Mouse (Mus musculus) CH12.LX (cell line): ENCODE measurements around the gene Olfr1215. TPM values are rescaled to one million over a fixed set of nuclear protein-coding genes. Genes with fewer than 3 reads are reported as not detected.

Source experiments
- DNase-seq: peaks from one replicate; pipeline ENCODE4 v3.0.0-alpha.2; 2013; ENCODE audit errors: extremely low read depth
- H3K27ac ChIP-seq: 2 replicates; pipeline ENCODE4 v1.5.1; 2012; ENCODE audit warnings: low read depth, mild to moderate bottlenecking, control low read depth, moderate library complexity; ENCODE audit not compliant: insufficient read depth
- H3K27me3 ChIP-seq: replicated peaks from 2 replicates; pipeline ENCODE3; 2012; ENCODE audit warnings: inconsistent platforms
- H3K36me3 ChIP-seq, 2 experiments: replicated peaks in 1 of 2; 2 replicates each; pipeline versions ENCODE3 to v1.6.1; 2012; ENCODE audit warnings: inconsistent platforms in 1 of 2, low read length in 1 of 2, mild to moderate bottlenecking in 1 of 2, mixed read lengths in 1 of 2, moderate library complexity in 1 of 2; ENCODE audit not compliant: control insufficient read depth in 1 of 2, insufficient read depth in 1 of 2
- H3K4me1 ChIP-seq, 2 experiments: 2 replicates each; pipeline ENCODE4 v1.6.1; 2012; ENCODE audit warnings: inconsistent platforms in 1 of 2, moderate library complexity in 1 of 2; ENCODE audit not compliant: insufficient read depth in 2 of 2, control insufficient read depth in 1 of 2
- H3K4me2 ChIP-seq: 2 replicates; pipeline ENCODE4 v1.6.1; 2012; ENCODE audit warnings: low read depth, mild to moderate bottlenecking, control low read depth; ENCODE audit not compliant: poor library complexity, insufficient read depth, severe bottlenecking
- H3K4me3 ChIP-seq, 3 experiments: fragments of 150-350 bp in 1 of 3; sonication (generic) in 1 of 3; replicated peaks in 1 of 3; 2 replicates each; pipeline versions ENCODE3 to v1.5.1; 2011 to 2012; ENCODE audit warnings: low read depth in 2 of 3, low read length in 2 of 3, mild to moderate bottlenecking in 2 of 3, moderate library complexity in 2 of 3, control low read depth in 1 of 3, improper control_type of control experiment in 1 of 3, inconsistent platforms in 1 of 3, mixed read lengths in 1 of 3; ENCODE audit not compliant: poor library complexity in 1 of 3
- H3K79me2 ChIP-seq: replicated peaks from 2 replicates; pipeline ENCODE4 v1.6.1; 2012; ENCODE audit warnings: mild to moderate bottlenecking, moderate library complexity; ENCODE audit not compliant: control insufficient read depth, poor library complexity, insufficient read depth, severe bottlenecking; ENCODE audit errors: extremely low read depth
- H3K9ac ChIP-seq: 2 replicates; pipeline ENCODE4 v1.6.1; 2012; ENCODE audit warnings: low read depth, mild to moderate bottlenecking, control low read depth, moderate library complexity; ENCODE audit not compliant: insufficient read depth
- H3K9me3 ChIP-seq: replicated peaks from 2 replicates; pipeline ENCODE3; 2012; ENCODE audit warnings: low read length, inconsistent platforms, mixed read lengths
- CHD1 ChIP-seq: IDR thresholded peaks from 2 replicates; pipeline ENCODE4 v1.6.1; 2012; ENCODE audit warnings: low read depth, low read length, improper control_type of control experiment, inconsistent platforms
- CHD2 ChIP-seq: IDR thresholded peaks from 2 replicates; pipeline ENCODE4 v1.6.1; 2011; ENCODE audit warnings: low read length, improper control_type of control experiment
- ELF1 ChIP-seq: IDR thresholded peaks from 2 replicates; pipeline ENCODE4 v1.6.1; 2014; ENCODE audit warnings: low read depth, mild to moderate bottlenecking, inconsistent platforms, low read length, improper control_type of control experiment
- HCFC1 ChIP-seq: IDR thresholded peaks from 2 replicates; pipeline ENCODE4 v1.6.1; 2012; ENCODE audit warnings: low read depth, mild to moderate bottlenecking, inconsistent platforms, low read length, improper control_type of control experiment
- IRF4 ChIP-seq: IDR thresholded peaks from 2 replicates; pipeline ENCODE4 v1.6.1; 2014; ENCODE audit warnings: low read depth, mild to moderate bottlenecking, inconsistent platforms, low read length, improper control_type of control experiment
- KAT2A ChIP-seq: IDR thresholded peaks from 2 replicates; pipeline ENCODE4 v1.6.1; 2012; ENCODE audit warnings: low read length, improper control_type of control experiment, inconsistent platforms; ENCODE audit not compliant: insufficient replicate concordance
- MAX ChIP-seq: IDR thresholded peaks from 2 replicates; pipeline ENCODE4 v1.6.1; 2011; ENCODE audit warnings: low read length, improper control_type of control experiment
- MAZ ChIP-seq: IDR thresholded peaks from 2 replicates; pipeline ENCODE4 v1.6.1; 2012; ENCODE audit warnings: low read depth, mild to moderate bottlenecking, inconsistent platforms, low read length, improper control_type of control experiment, moderate library complexity
- MXI1 ChIP-seq: IDR thresholded peaks from 2 replicates; pipeline ENCODE4 v1.6.1; 2011; ENCODE audit warnings: mild to moderate bottlenecking, low read depth, low read length, improper control_type of control experiment
- MYC ChIP-seq: IDR thresholded peaks from 2 replicates; pipeline ENCODE4 v1.6.1; 2011; ENCODE audit warnings: low read depth, mild to moderate bottlenecking, improper control_type of control experiment, low read length
- NRF1 ChIP-seq: IDR thresholded peaks from 2 replicates; pipeline ENCODE4 v1.6.1; 2014; ENCODE audit warnings: low read depth, mild to moderate bottlenecking, inconsistent platforms, low read length, improper control_type of control experiment, moderate library complexity
- POLR2AphosphoS2 ChIP-seq: IDR thresholded peaks from 2 replicates; pipeline ENCODE4 v1.6.1; 2011; ENCODE audit warnings: low read depth, low read length, improper control_type of control experiment
- RAD21 ChIP-seq: IDR thresholded peaks from 2 replicates; pipeline ENCODE4 v1.6.1; 2011; ENCODE audit warnings: low read depth, mild to moderate bottlenecking, low read length, improper control_type of control experiment, moderate library complexity
- SIN3A ChIP-seq: IDR thresholded peaks from 2 replicates; pipeline ENCODE4 v1.6.1; 2012; ENCODE audit warnings: low read length, improper control_type of control experiment, inconsistent platforms
- TBP ChIP-seq: conservative IDR thresholded peaks from 2 replicates; pipeline ENCODE4 v1.6.1; 2011; ENCODE audit warnings: low read depth, low read length, improper control_type of control experiment
- TCF12 ChIP-seq: IDR thresholded peaks from 2 replicates; pipeline ENCODE4 v1.6.1; 2014; ENCODE audit warnings: low read depth, mild to moderate bottlenecking, inconsistent platforms, low read length, improper control_type of control experiment
- ZMIZ1 ChIP-seq: IDR thresholded peaks from 2 replicates; pipeline ENCODE4 v1.6.1; 2012; ENCODE audit warnings: low read depth, mild to moderate bottlenecking, inconsistent platforms, low read length, improper control_type of control experiment
- dilution Hi-C: fragments of 300-500 bp; cut with MboI; formaldehyde crosslinking; loops from 2 replicates; pipeline ENCODE4 v1.14.3; 2020; ENCODE audit warnings: low sequenced_read_pairs; ENCODE audit not compliant: extremely low pct_unique_long_range_greater_than_20kb, extremely low pct_ligation_motif_present
- in situ Hi-C: fragments of 300-500 bp; cut with MboI; formaldehyde crosslinking; loops from 3 replicates; pipeline ENCODE4 v1.14.3; 2019; ENCODE audit warnings: low sequenced_read_pairs, low pct_ligation_motif_present, low pct_unique_long_range_greater_than_20kb, mixed read lengths
- polyA plus RNA-seq: library from polyadenylated mRNA; unstranded; fragments of >175 nt; gene quantifications from 2 replicates; pipeline ENCODE4 v1.2.1, GENCODE M21; 2012; ENCODE audit warnings: low read depth; ENCODE audit not compliant: insufficient read length
- total RNA-seq, 2 experiments: library from RNA; depleted of rRNA; stranded (reverse); fragments of 300-350 nt in 1 of 2; fragments of >200 nt in 1 of 2; gene quantifications; 2 replicates each; pipeline ENCODE4 v1.2.3; 2012 to 2014

The Olfr1215 gene
- total and polyA plus RNA-seq, 3 experiments = not detected

GRCm38 (mm10) chr2:88953669-88954068 is 53.1 kb downstream of the Olfr1215 start, which contains the start of gene Olfr1212:
Gene Olfr1212 (plus strand): TSS chr2:88953969.
- Histone ChIP-seq H3K4me3 (no peak within 1 kb of the TSS), H3K27me3 (no peaks in the 10 kb centered on the region), H3K9me3 (peaks cover 8% of the 10 kb centered on the region), H3K36me3 (no peaks in the 10 kb centered on the region), H3K4me2 (no peak within 1 kb of the TSS), H3K27ac (no peak within 1 kb of the TSS), H3K79me2 (no peaks in the 10 kb centered on the region), H3K9ac (no peak within 1 kb of the TSS), H3K4me1 (no peaks in the 10 kb centered on the region)
- in situ Hi-C loops (no loop called here), dilution Hi-C loops (no loop called here)
- TF ChIP-seq ELF1 (no peak), MAZ (no peak), IRF4 (no peak), ZMIZ1 (no peak), KAT2A (no peak), TBP (no peak), NRF1 (no peak), POLR2AphosphoS2 (no peak), TCF12 (no peak), RAD21 (no peak), CHD2 (no peak), SIN3A (no peak), HCFC1 (no peak), CHD1 (no peak), MAX (no peak), MYC (no peak), MXI1 (no peak)
- no peak for DNase-seq

Other genes with a start within 250 kb of the Olfr1215 start
Only the 20 nearest of the 25 such genes appear.
- not detected in 2 replicates for gene Olfr1202, start 192.5 kb downstream of the Olfr1215 start, total RNA-seq (2012; rRNA removed)
- gene Olfr1202, start 192.5 kb downstream of the Olfr1215 start, total RNA-seq (2014; rRNA removed) = not detected in 2 replicates
- gene Olfr1202, start 192.5 kb downstream of the Olfr1215 start, polyA plus RNA-seq = not detected in 2 replicates
- gene Olfr1205, start 177.2 kb downstream of the Olfr1215 start, total RNA-seq (2012; rRNA removed) = not detected in 2 replicates
- gene Olfr1205, start 177.2 kb downstream of the Olfr1215 start, total RNA-seq (2014; rRNA removed) = not detected in 2 replicates
- not detected in 2 replicates for gene Olfr1205, start 177.2 kb downstream of the Olfr1215 start, polyA plus RNA-seq
- not detected in 2 replicates for gene Olfr1204, start 157.7 kb downstream of the Olfr1215 start, total RNA-seq (2012; rRNA removed)
- gene Olfr1204, start 157.7 kb downstream of the Olfr1215 start, total RNA-seq (2014; rRNA removed) = not detected in 2 replicates
- not detected in 2 replicates for gene Olfr1204, start 157.7 kb downstream of the Olfr1215 start, polyA plus RNA-seq
- gene Olfr1206, start 143.7 kb downstream of the Olfr1215 start, total RNA-seq (2012; rRNA removed) = not detected in 2 replicates
- gene Olfr1206, start 143.7 kb downstream of the Olfr1215 start, total RNA-seq (2014; rRNA removed) = not detected in 2 replicates
- gene Olfr1206, start 143.7 kb downstream of the Olfr1215 start, polyA plus RNA-seq = not detected in 2 replicates
- not detected in 2 replicates for gene Olfr1208, start 104.7 kb downstream of the Olfr1215 start, total RNA-seq (2012; rRNA removed)
- gene Olfr1208, start 104.7 kb downstream of the Olfr1215 start, total RNA-seq (2014; rRNA removed) = not detected in 2 replicates
- not detected in 2 replicates for gene Olfr1208, start 104.7 kb downstream of the Olfr1215 start, polyA plus RNA-seq
- not detected in 2 replicates for gene Olfr1209, start 91.8 kb downstream of the Olfr1215 start, total RNA-seq (2012; rRNA removed)
- not detected in 2 replicates for gene Olfr1209, start 91.8 kb downstream of the Olfr1215 start, total RNA-seq (2014; rRNA removed)
- not detected in 2 replicates for gene Olfr1209, start 91.8 kb downstream of the Olfr1215 start, polyA plus RNA-seq
- not detected in 2 replicates for gene Olfr1211, start 68.9 kb downstream of the Olfr1215 start, total RNA-seq (2012; rRNA removed)
- not detected in 2 replicates for gene Olfr1211, start 68.9 kb downstream of the Olfr1215 start, total RNA-seq (2014; rRNA removed)
- gene Olfr1211, start 68.9 kb downstream of the Olfr1215 start, polyA plus RNA-seq = not detected in 2 replicates
- gene Olfr1212, start 53.0 kb downstream of the Olfr1215 start, total RNA-seq (2012; rRNA removed) = not detected in 2 replicates
- not detected in 2 replicates for gene Olfr1212, start 53.0 kb downstream of the Olfr1215 start, total RNA-seq (2014; rRNA removed)
- not detected in 2 replicates for gene Olfr1212, start 53.0 kb downstream of the Olfr1215 start, polyA plus RNA-seq
- gene Gm13762, start 26.7 kb downstream of the Olfr1215 start, total RNA-seq (2012; rRNA removed) = not detected in 2 replicates
- gene Gm13762, start 26.7 kb downstream of the Olfr1215 start, total RNA-seq (2014; rRNA removed) = not detected in 2 replicates
- not detected in 2 replicates for gene Gm13762, start 26.7 kb downstream of the Olfr1215 start, polyA plus RNA-seq
- not detected in 2 replicates for gene Olfr1214, start 14.3 kb downstream of the Olfr1215 start, total RNA-seq (2012; rRNA removed)
- gene Olfr1214, start 14.3 kb downstream of the Olfr1215 start, total RNA-seq (2014; rRNA removed) = not detected in 2 replicates
- not detected in 2 replicates for gene Olfr1214, start 14.3 kb downstream of the Olfr1215 start, polyA plus RNA-seq
- gene Olfr1216, start 11.4 kb upstream of the Olfr1215 start, total RNA-seq (2012; rRNA removed) = not detected in 2 replicates
- not detected in 2 replicates for gene Olfr1216, start 11.4 kb upstream of the Olfr1215 start, total RNA-seq (2014; rRNA removed)
- gene Olfr1216, start 11.4 kb upstream of the Olfr1215 start, polyA plus RNA-seq = not detected in 2 replicates
- not detected in 2 replicates for gene Olfr1217, start 25.1 kb upstream of the Olfr1215 start, total RNA-seq (2012; rRNA removed)
- gene Olfr1217, start 25.1 kb upstream of the Olfr1215 start, total RNA-seq (2014; rRNA removed) = not detected in 2 replicates
- not detected in 2 replicates for gene Olfr1217, start 25.1 kb upstream of the Olfr1215 start, polyA plus RNA-seq
- gene Olfr1218, start 54.2 kb upstream of the Olfr1215 start, total RNA-seq (2012; rRNA removed) = not detected in 2 replicates
- not detected in 2 replicates for gene Olfr1218, start 54.2 kb upstream of the Olfr1215 start, total RNA-seq (2014; rRNA removed)
- gene Olfr1218, start 54.2 kb upstream of the Olfr1215 start, polyA plus RNA-seq = not detected in 2 replicates
- gene Olfr1219, start 76.5 kb upstream of the Olfr1215 start, total RNA-seq (2012; rRNA removed) = not detected in 2 replicates
- gene Olfr1219, start 76.5 kb upstream of the Olfr1215 start, total RNA-seq (2014; rRNA removed) = not detected in 2 replicates
- not detected in 2 replicates for gene Olfr1219, start 76.5 kb upstream of the Olfr1215 start, polyA plus RNA-seq
- gene Olfr1220, start 99.9 kb upstream of the Olfr1215 start, total RNA-seq (2012; rRNA removed) = not detected in 2 replicates
- not detected in 2 replicates for gene Olfr1220, start 99.9 kb upstream of the Olfr1215 start, total RNA-seq (2014; rRNA removed)
- not detected in 2 replicates for gene Olfr1220, start 99.9 kb upstream of the Olfr1215 start, polyA plus RNA-seq
- not detected in 2 replicates for gene Olfr1221, start 110.3 kb upstream of the Olfr1215 start, total RNA-seq (2012; rRNA removed)
- not detected in 2 replicates for gene Olfr1221, start 110.3 kb upstream of the Olfr1215 start, total RNA-seq (2014; rRNA removed)
- not detected in 2 replicates for gene Olfr1221, start 110.3 kb upstream of the Olfr1215 start, polyA plus RNA-seq
- gene Olfr1222, start 126.1 kb upstream of the Olfr1215 start, total RNA-seq (2012; rRNA removed) = not detected in 2 replicates
- gene Olfr1222, start 126.1 kb upstream of the Olfr1215 start, total RNA-seq (2014; rRNA removed) = not detected in 2 replicates
- gene Olfr1222, start 126.1 kb upstream of the Olfr1215 start, polyA plus RNA-seq = not detected in 2 replicates
- gene Olfr1223, start 144.6 kb upstream of the Olfr1215 start, total RNA-seq (2012; rRNA removed) = not detected in 2 replicates
- gene Olfr1223, start 144.6 kb upstream of the Olfr1215 start, total RNA-seq (2014; rRNA removed) = not detected in 2 replicates
- gene Olfr1223, start 144.6 kb upstream of the Olfr1215 start, polyA plus RNA-seq = not detected in 2 replicates
- not detected in 2 replicates for gene Olfr1224-ps1, start 157.1 kb upstream of the Olfr1215 start, total RNA-seq (2012; rRNA removed)
- gene Olfr1224-ps1, start 157.1 kb upstream of the Olfr1215 start, total RNA-seq (2014; rRNA removed) = not detected in 2 replicates
- gene Olfr1224-ps1, start 157.1 kb upstream of the Olfr1215 start, polyA plus RNA-seq = not detected in 2 replicates
- not detected in 2 replicates for gene Olfr1225, start 167.7 kb upstream of the Olfr1215 start, total RNA-seq (2012; rRNA removed)
- gene Olfr1225, start 167.7 kb upstream of the Olfr1215 start, total RNA-seq (2014; rRNA removed) = not detected in 2 replicates
- gene Olfr1225, start 167.7 kb upstream of the Olfr1215 start, polyA plus RNA-seq = not detected in 2 replicates